Mouse (Mus musculus): ENCODE measurements around the gene Cyp2w1. TPM values are rescaled to one million over a fixed set of nuclear protein-coding genes. Genes with fewer than 3 reads are reported as not detected.
A peak's percentile ranks its signal among the peaks of the same experiment; 100 is the strongest.
"Not testable (repeated sequence)": the region's sequence is repeated elsewhere in the genome, so short reads cannot be mapped to it uniquely, and the experiment has no call there.

Cyp2w1 gene
- polyA plus RNA-seq, 1 experiment, result not detected

DNA sequence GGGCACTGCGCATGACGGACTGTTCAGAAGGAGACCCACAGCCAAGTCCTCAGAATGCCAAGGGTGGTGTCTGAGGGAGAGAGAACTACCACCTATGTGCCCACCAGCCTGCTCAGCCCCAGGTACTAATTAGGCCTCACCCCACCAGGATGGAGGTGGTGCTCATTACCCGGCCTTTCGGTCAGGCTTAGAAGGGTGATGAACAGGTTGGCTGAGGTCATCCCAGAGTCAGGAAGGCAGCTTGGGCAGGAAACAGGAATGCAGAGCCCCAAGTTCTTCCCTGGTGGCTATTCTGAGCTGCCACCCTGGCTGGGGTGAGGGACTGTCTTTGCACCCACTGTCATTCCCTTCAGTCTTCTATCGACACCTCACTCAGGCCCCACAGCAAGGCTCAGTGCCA, 33.6 kb downstream of the Cyp2w1 start:
- H3K36me3 ChIP-seq (ENCODE audit: control insufficient read depth, insufficient read depth, low read length), result no peaks in the 10 kb centered on the region
- H3K27ac ChIP-seq (ENCODE audit: control insufficient read depth, insufficient read depth, low read depth, low read length), result no peak overlapping the region
- TF ChIP-seq POLR2A (IDR thresholded peaks at IDR 0.05; ENCODE audit: control insufficient read depth, low read depth, low read length) (no peak), CTCF (IDR thresholded peaks at IDR 0.05; ENCODE audit: control insufficient read depth, insufficient read depth, insufficient replicate concordance, low read depth, low read length) (no peak)
- H3K4me1 ChIP-seq (ENCODE audit: control insufficient read depth, insufficient read depth, low read length), result peaks cover 4% of the 10 kb centered on the region
- no peak overlapping the region for H3K4me3 ChIP-seq (ENCODE audit: control insufficient read depth, low read depth, low read length)
- H3K27me3 ChIP-seq (ENCODE audit: control insufficient read depth, insufficient read depth, low read length), result no peaks in the 10 kb centered on the region

DNA sequence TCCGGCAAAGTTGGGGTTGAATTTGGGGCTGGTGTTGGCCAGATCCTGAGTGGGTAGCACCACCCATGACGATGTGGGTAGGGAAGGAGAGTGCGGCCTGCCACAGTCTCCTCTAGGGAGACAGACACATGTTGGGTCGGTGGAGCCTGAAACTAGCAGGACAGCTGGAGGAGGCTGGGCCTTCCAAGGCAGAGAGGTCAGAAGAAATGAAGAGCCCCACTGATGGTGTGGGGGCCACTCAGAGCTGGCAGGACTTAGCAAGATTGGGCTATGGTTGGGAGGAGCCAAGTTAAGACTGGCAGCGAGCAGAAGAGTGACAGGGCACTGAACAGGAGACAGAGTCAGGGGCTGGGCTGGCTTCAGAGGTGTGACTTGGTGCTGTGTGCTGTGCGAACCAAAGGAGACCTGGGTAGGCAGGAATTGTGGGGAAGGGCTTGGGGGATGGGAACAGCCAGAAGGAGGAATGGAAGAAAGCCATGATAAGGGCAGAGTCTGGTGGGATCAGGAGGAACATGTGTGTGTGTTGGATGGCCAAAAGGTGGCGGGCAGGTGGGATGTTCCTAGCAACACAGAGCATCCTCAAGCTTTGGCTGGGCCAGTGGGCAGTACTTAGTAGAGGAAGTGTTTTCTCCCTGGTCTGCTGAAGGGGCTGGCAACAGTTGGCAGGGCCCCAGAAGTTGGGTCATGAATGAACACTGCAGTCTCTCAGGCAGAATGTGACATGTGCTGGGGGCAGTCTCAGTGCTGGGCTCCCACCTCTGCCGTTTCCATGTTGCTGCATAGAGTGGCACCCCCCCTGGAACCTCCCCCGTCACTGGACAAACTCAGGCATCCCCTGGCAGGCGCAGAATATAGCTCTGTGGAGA, 35.1 kb downstream of the Cyp2w1 start:
- TF ChIP-seq POLR2A (IDR thresholded peaks at IDR 0.05; ENCODE audit: control insufficient read depth, low read depth, low read length) (no peak), CTCF (IDR thresholded peaks at IDR 0.05; ENCODE audit: control insufficient read depth, insufficient read depth, insufficient replicate concordance, low read depth, low read length) (no peak)
- Histone ChIP-seq H3K27me3 (ENCODE audit: control insufficient read depth, insufficient read depth, low read length) (no peaks in the 10 kb centered on the region), H3K27ac (ENCODE audit: control insufficient read depth, insufficient read depth, low read depth, low read length) (no peak overlapping the region), H3K4me3 (ENCODE audit: control insufficient read depth, low read depth, low read length) (no peak overlapping the region), H3K36me3 (ENCODE audit: control insufficient read depth, insufficient read depth, low read length) (no peaks in the 10 kb centered on the region), H3K4me1 (ENCODE audit: control insufficient read depth, insufficient read depth, low read length) (no peaks in the 10 kb centered on the region; the same call in 1 of the 2 replicates)

DNA sequence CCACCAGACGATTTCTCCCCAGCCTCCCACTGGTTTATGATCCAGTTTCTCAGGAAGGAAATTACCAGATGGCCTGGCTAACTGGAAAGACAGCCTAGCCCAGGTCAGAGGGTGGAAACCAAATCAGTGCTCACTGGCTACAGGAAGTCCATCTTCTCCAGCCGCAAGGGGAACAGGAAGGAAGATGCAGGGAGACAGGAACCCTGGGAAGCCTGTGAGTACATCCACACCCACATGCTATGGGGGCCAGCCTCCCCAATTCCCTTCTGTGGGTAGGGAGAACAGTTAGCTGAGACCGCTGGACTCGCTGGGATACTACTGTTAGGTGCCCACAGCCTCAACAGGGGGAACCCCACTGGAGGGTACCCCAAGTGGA, 35.8 kb downstream of the Cyp2w1 start:
- H3K4me1 ChIP-seq (ENCODE audit: control insufficient read depth, insufficient read depth, low read length), result no peaks in the 10 kb centered on the region; the same call in 1 of the 2 replicates
- no peak overlapping the region for H3K4me3 ChIP-seq (ENCODE audit: control insufficient read depth, low read depth, low read length)
- H3K27me3 ChIP-seq (ENCODE audit: control insufficient read depth, insufficient read depth, low read length), result no peaks in the 10 kb centered on the region
- TF ChIP-seq POLR2A (IDR thresholded peaks at IDR 0.05; ENCODE audit: control insufficient read depth, low read depth, low read length) (no peak), CTCF (IDR thresholded peaks at IDR 0.05; ENCODE audit: control insufficient read depth, insufficient read depth, insufficient replicate concordance, low read depth, low read length) (no peak)
- H3K36me3 ChIP-seq (ENCODE audit: control insufficient read depth, insufficient read depth, low read length), result no peaks in the 10 kb centered on the region
- no peak overlapping the region for H3K27ac ChIP-seq (ENCODE audit: control insufficient read depth, insufficient read depth, low read depth, low read length)

DNA sequence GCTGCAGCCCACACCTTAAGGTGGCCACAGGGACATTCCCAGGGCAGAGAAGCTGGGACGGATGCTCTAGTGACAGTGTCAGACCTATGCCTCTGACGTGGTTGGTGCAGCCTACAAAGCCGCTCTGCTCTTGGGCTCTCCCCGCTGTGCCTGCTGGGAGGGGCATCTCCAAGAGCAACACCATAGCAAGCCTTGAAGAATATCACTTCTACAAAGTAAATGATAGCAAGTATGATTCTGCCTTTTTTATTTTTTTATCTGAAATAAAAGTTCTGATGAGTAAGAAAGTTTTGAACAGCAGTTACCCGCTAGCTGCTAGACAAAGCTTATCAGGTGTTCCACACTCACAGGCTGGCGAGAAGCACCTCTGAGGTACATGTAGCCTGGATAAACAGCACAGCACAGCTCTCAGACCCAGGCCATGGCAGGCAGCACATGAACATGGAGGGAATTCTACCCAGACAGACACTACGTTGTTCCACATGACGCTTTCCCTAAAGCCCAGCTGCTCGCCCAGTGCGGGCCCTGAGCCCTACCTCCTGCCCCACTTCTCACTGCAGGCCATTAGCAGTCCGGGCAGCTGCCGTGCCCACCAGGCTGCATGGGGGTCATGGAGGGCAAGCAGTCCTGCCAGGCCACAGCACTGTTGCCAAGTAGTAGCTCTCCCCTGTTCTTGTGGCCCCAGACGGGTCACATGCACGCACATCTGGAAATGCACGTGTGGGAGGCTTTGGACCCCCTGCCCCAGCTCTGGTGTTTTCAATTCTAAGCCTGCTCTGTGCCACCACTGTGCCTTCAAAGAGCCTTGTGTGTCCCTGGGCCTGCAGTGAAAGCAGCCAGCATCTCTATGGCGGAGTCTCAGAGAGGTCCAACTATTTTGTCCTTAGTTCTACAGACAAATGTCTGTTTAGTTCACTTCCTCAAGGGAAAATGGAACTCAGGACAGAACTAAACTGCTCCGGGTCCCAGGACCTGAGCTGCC, 36.6 kb downstream of the Cyp2w1 start:
- no peaks in the 10 kb centered on the region for H3K36me3 ChIP-seq (ENCODE audit: control insufficient read depth, insufficient read depth, low read length)
- no peak overlapping the region for H3K4me3 ChIP-seq (ENCODE audit: control insufficient read depth, low read depth, low read length)
- TF ChIP-seq CTCF (IDR thresholded peaks at IDR 0.05; ENCODE audit: control insufficient read depth, insufficient read depth, insufficient replicate concordance, low read depth, low read length) (no peak), POLR2A (IDR thresholded peaks at IDR 0.05; ENCODE audit: control insufficient read depth, low read depth, low read length) (no peak)
- H3K27me3 ChIP-seq (ENCODE audit: control insufficient read depth, insufficient read depth, low read length), result no peaks in the 10 kb centered on the region
- no peaks in the 10 kb centered on the region; the same call in 1 of the 2 replicates for H3K4me1 ChIP-seq (ENCODE audit: control insufficient read depth, insufficient read depth, low read length)
- no peak overlapping the region for H3K27ac ChIP-seq (ENCODE audit: control insufficient read depth, insufficient read depth, low read depth, low read length)

DNA sequence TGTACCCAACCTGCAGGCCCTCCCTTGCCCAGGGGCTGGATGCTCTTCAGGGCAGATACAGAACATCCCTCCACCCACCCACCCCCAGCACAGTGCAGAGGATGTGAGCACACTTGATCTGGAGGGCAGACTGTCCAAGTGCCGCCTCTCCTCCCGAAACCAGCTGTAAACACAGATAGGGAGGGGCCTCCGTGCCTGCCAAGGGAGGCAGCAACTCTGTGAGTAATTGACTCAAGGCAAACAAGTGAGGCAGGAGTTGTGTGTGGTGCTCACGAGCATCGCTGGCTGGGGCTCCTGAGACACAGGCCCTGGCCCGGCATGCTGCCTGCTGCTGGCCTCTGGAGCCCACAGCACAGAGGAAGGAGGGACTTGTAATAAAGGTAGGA, 37.3 kb downstream of the Cyp2w1 start:
- Histone ChIP-seq H3K4me1 (ENCODE audit: control insufficient read depth, insufficient read depth, low read length) (no peaks in the 10 kb centered on the region; the same call in 1 of the 2 replicates), H3K4me3 (ENCODE audit: control insufficient read depth, low read depth, low read length) (no peak overlapping the region), H3K27me3 (ENCODE audit: control insufficient read depth, insufficient read depth, low read length) (no peaks in the 10 kb centered on the region), H3K27ac (ENCODE audit: control insufficient read depth, insufficient read depth, low read depth, low read length) (no peak overlapping the region), H3K36me3 (ENCODE audit: control insufficient read depth, insufficient read depth, low read length) (no peaks in the 10 kb centered on the region)
- TF ChIP-seq POLR2A (IDR thresholded peaks at IDR 0.05; ENCODE audit: control insufficient read depth, low read depth, low read length) (0 out of 2 replicates have a peak, but pooled peaks have one; percentile 15), CTCF (IDR thresholded peaks at IDR 0.05; ENCODE audit: control insufficient read depth, insufficient read depth, insufficient replicate concordance, low read depth, low read length) (no peak)

DNA sequence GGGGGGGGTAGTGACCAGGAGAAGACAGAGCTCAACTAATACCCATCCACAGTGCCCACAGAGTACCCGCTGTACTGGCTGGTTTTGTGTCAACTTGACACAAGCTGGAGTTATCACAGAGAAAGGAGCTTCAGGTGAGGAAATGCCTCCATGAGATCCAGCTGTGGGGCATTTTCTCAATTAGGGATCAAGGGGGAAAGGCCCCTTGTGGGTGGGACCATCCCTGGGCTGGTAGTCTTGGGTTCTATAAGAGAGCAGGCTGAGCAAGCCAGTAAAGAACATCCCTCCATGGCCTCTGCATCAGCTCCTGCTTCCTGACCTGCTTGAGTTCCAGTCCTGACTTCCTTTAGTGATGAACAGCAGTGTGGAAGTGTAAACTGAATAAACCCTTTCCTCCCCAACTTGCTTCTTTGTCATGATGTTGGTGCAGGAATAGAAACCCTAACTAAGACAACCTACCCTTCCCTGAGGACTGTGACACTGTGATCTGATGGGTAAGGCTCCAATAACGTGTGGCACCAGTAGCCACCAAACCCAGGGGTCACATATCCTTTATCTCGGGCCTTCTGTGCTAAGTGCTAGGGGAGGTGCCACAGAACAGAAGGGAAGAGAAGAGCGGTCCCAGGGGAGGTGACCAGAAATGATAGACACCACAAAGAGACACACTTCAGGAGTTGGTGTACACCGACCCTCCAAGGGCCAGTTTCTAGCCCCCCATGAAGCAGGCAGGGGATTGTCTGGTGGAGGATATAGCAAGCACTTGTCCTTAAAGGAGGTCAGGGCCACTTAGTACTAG, 38.1 kb downstream of the Cyp2w1 start:
- H3K27ac ChIP-seq (ENCODE audit: control insufficient read depth, insufficient read depth, low read depth, low read length); H3K4me1 ChIP-seq (ENCODE audit: control insufficient read depth, insufficient read depth, low read length); H3K27me3 ChIP-seq (ENCODE audit: control insufficient read depth, insufficient read depth, low read length); H3K36me3 ChIP-seq (ENCODE audit: control insufficient read depth, insufficient read depth, low read length); H3K4me3 ChIP-seq (ENCODE audit: control insufficient read depth, low read depth, low read length): not testable (repeated sequence)

All from testis, adult 2 months (tissue).